Mouse (Mus musculus) limb, embryonic 15.5 days (tissue): ENCODE data around the gene Rbpj. TPM values are rescaled to one million over a fixed set of nuclear protein-coding genes. Genes with fewer than 3 reads are reported as not detected.

Experiments used
- ATAC-seq: fragments of 200-750 bp; cut with Nextera tagmentation; 2 replicates; pipeline ENCODE4 v1.8.0; 2017; ENCODE audit warnings: low read depth, moderate TSS enrichment; ENCODE audit not compliant: insufficient number of reproducible peaks, low FRiP score, low TSS enrichment
- H3K27ac ChIP-seq: fragments of 300-500 bp; sonication (generic); 2 replicates; pipeline ENCODE4 v1.5.1; 2015; ENCODE audit warnings: moderate library complexity, mild to moderate bottlenecking, inconsistent platforms
- H3K27me3 ChIP-seq: fragments of 300-500 bp; sonication (generic); 2 replicates; pipeline ENCODE4 v1.6.1; 2015; ENCODE audit warnings: inconsistent platforms
- H3K36me3 ChIP-seq: fragments of 300-500 bp; sonication (generic); 2 replicates; pipeline ENCODE4 v1.6.1; 2015; ENCODE audit warnings: inconsistent platforms
- H3K4me1 ChIP-seq: fragments of 300-500 bp; sonication (generic); 2 replicates; pipeline ENCODE4 v1.6.1; 2015; ENCODE audit warnings: inconsistent platforms
- H3K4me2 ChIP-seq: fragments of 300-500 bp; sonication (generic); 2 replicates; pipeline ENCODE4 v1.6.1; 2015; ENCODE audit warnings: mild to moderate bottlenecking, inconsistent platforms
- H3K4me3 ChIP-seq: fragments of 300-500 bp; sonication (generic); 2 replicates; pipeline ENCODE4 v1.5.1; 2015; ENCODE audit warnings: mild to moderate bottlenecking, inconsistent platforms
- H3K9ac ChIP-seq: fragments of 300-500 bp; sonication (generic); 2 replicates; pipeline ENCODE4 v1.6.1; 2015; ENCODE audit warnings: inconsistent platforms
- H3K9me3 ChIP-seq: fragments of 300-500 bp; sonication (generic); 2 replicates; pipeline ENCODE4 v1.6.1; 2016; ENCODE audit warnings: inconsistent platforms
- WGBS: fragments of 180-500 bp; shearing (Covaris S2); methylation state at CpG from one replicate; pipeline ENCODE4 v1.1.7; 2015; 5-methylcytosine and 5-hydroxymethylcytosine counted together
- polyA plus RNA-seq: library from polyadenylated mRNA; unstranded; fragments of >200 nt; fragmentation: Nextera tagmentation; extraction: Ambion mirVana; gene quantifications from 2 replicates; pipeline ENCODE4 v1.2.1, GENCODE M21; 2015

Gene Rbpj
- polyA plus RNA-seq, 1 experiment from 2014 or later = 36.5 TPM

DNA sequence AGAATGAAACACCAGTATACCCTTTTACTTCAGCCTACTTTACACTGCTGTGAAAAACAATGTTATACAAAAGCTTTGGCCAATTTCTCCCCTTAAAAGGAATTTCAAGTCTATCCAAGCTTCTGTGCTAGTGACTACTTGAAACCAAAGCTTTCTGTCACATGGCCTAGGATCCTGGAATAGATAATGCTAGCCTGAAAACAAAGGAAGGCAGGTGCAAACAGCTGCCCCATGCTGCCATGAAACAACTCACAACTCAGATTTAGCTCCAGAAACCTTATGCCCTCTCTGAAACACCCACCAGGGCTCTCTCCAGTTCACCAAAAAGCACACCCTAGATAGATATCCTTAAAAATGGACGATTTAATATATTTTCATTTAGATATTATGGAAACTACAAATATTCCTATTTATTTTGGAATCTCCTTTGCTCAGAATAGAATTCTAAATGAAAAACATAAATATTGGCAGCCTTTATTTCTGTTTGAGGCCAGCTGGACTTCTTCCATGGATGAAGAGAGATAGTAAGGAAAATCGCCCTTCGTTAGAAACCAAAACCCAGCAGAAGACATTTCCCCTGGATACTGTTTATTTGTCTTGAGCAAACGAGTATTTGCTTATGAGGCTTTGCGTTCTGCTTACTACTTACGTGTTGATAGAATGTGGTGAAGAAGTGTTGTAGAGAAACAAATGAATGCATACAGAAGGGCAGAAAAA, 91.8 kb downstream of the Rbpj start:
- H3K36me3 ChIP-seq = no peaks in the 10 kb centered on the region
- H3K27ac ChIP-seq = no peak overlapping the region
- H3K4me2 ChIP-seq = no peak overlapping the region
- H3K9me3 ChIP-seq = no peaks in the 10 kb centered on the region
- H3K27me3 ChIP-seq = no peaks in the 10 kb centered on the region
- no peaks in the 10 kb centered on the region for H3K4me1 ChIP-seq
- no peak overlapping the region for H3K4me3 ChIP-seq
- H3K9ac ChIP-seq = no peak overlapping the region
- no peak for ATAC-seq
- 75% methylated on average over 6 of the region's 6 CpGs for WGBS

DNA sequence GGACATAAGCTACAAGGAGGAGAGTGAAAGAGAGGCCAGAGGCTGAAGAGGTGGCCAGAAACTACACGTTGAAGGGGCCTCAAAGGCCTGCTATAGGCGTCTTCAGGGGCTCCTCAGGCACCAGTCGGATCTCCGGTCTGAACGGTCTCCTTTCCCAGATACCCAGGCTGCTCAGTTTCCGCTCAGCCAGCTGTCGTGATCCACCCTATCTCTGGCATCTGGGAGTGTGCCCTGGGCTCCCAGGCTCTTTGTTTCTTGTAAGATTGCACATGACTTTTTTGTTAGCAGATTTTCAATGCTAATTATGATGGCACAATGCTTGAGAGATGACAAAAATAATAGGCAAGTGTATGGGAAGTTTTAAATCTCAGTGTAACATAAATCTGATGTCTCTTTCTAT, 95.2 kb downstream of the Rbpj start:
- Histone ChIP-seq H3K9ac (no peak overlapping the region), H3K27ac (no peak overlapping the region), H3K4me2 (no peak overlapping the region), H3K4me3 (no peak overlapping the region), H3K9me3 (no peaks in the 10 kb centered on the region), H3K27me3 (no peaks in the 10 kb centered on the region), H3K36me3 (no peaks in the 10 kb centered on the region), H3K4me1 (peaks cover 9% of the 10 kb centered on the region; the same call in 1 of the 2 replicates)
- ATAC-seq = no peak
- WGBS = 73% methylated on average over 7 of the region's 7 CpGs

DNA sequence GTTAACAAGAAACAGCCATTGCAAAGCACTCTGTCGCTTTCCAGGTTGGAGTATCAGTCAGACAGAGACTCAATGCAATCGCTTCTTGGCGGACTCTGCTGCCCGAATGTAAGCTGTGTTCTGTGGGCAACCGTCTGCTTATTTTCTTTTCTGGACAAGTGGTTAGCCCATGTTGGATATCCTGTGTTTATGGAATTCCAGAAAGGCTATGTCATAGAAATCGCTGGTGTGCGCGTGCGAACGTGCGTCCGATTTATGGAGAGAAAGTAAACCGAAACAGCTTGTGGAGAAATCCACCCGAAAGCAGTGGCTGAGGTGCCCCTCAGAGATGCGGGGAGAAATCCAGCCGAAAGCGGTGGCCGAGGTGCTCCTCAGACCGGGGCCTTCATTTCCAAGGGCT, 98.4 kb downstream of the Rbpj start:
- Histone ChIP-seq H3K4me1 (peaks cover 9% of the 10 kb centered on the region; the same call in 1 of the 2 replicates), H3K4me3 (peak overlapping the region; percentile 15), H3K27ac (peak overlapping the region; percentile 33; the same call in 1 of the 2 replicates), H3K9me3 (no peaks in the 10 kb centered on the region), H3K9ac (no peak overlapping the region), H3K36me3 (no peaks in the 10 kb centered on the region), H3K27me3 (no peaks in the 10 kb centered on the region), H3K4me2 (peak overlapping the region; percentile 34)
- WGBS = 57% methylated on average over 19 of the region's 19 CpGs
- no peak for ATAC-seq

DNA sequence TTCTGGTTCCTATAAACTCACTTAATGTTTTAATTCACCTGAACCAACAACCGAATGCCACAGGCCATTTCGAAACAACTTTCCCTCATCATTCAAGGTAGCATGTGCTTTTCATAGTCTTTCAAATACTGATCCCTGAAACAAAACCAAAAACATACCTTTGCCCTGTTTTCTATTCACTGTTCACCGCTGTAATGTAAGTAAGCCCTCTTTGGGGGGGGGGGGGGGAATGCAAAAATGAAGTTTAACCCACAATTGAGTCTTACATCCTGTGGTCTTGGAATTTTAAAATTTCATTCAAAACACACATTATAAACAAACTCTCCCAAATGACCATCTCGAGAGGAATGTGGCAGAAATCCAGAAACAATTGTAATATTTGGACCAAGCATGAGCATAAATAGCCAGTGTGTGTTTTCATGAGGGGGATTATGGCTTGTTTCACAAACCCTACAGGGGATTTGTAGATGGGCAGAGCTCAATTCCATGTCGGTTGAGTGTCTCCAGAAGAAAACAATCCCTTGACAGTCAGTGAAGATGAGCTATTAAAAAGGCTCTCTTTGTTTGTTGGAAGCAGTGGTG, 99.4 kb downstream of the Rbpj start:
- Histone ChIP-seq H3K4me1 (peaks cover 9% of the 10 kb centered on the region; the same call in 1 of the 2 replicates), H3K27me3 (no peaks in the 10 kb centered on the region), H3K9ac (no peak overlapping the region), H3K4me2 (no peak overlapping the region), H3K27ac (no peak overlapping the region), H3K4me3 (no peak overlapping the region), H3K9me3 (no peaks in the 10 kb centered on the region), H3K36me3 (no peaks in the 10 kb centered on the region)
- 39% methylated on average over 5 of the region's 5 CpGs for WGBS
- no peak for ATAC-seq

DNA sequence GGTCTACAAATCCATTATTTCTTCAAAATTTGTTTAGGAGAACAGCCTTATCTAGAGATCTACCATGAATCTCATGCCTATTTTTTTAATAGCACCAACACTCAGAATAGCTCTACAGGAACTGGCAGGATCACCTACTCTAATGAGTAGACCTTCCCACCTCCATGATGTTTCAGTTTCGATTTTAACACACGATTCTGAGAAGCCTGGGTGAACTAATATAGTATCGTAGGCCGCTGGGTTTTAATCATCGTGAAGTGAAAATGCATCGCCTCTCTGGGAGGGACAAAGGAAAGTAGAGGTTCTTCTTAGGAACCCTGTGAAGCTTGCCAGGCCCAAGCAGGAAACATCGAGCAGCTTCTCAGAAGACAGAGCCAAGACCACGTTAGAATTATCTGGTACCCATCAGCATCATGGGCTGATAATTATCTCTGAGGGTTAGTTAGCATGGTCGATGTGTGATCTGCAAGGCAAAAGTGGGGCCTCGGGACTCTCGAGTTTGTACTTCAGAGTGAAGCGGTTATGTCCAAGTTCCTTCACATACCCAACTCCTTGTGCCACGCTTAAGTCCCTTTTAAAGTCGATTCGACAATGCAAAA, 100.6 kb downstream of the Rbpj start:
- Histone ChIP-seq H3K9me3 (no peaks in the 10 kb centered on the region), H3K27ac (no peak overlapping the region), H3K9ac (no peak overlapping the region), H3K27me3 (no peaks in the 10 kb centered on the region), H3K36me3 (no peaks in the 10 kb centered on the region), H3K4me2 (no peak overlapping the region), H3K4me3 (no peak overlapping the region), H3K4me1 (peaks cover 12% of the 10 kb centered on the region; the same call in 1 of the 2 replicates)
- WGBS = 88% methylated on average over 15 of the region's 15 CpGs
- ATAC-seq = no peak

DNA sequence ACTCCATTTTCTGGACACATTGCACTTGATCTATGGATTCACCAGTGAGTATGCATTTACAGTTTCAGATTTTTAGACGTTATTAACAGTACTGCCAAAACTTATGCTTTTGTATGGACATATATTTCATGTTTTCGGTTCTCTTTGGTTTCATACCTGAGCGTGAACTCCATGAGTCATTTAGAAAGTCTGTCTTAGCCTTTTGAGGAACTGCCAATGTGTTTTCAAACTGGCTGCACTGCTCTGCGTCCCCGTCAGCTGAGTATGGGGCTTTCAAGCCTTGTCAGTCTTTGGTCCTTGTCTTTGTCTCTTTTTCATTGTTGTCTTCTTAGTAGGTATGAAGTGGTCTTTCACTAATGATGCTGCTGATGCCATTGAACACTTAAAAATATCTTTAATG, 106.5 kb downstream of the Rbpj start:
- ATAC-seq = no peak
- Histone ChIP-seq H3K27ac (no peak overlapping the region), H3K9me3 (no peaks in the 10 kb centered on the region), H3K27me3 (no peaks in the 10 kb centered on the region), H3K9ac (no peak overlapping the region), H3K36me3 (no peaks in the 10 kb centered on the region), H3K4me3 (no peak overlapping the region), H3K4me1 (0 out of 2 replicates have a peak, but pooled peaks cover 3% of the 10 kb centered on the region), H3K4me2 (no peak overlapping the region)
- 82% methylated on average over 5 of the region's 5 CpGs for WGBS

DNA sequence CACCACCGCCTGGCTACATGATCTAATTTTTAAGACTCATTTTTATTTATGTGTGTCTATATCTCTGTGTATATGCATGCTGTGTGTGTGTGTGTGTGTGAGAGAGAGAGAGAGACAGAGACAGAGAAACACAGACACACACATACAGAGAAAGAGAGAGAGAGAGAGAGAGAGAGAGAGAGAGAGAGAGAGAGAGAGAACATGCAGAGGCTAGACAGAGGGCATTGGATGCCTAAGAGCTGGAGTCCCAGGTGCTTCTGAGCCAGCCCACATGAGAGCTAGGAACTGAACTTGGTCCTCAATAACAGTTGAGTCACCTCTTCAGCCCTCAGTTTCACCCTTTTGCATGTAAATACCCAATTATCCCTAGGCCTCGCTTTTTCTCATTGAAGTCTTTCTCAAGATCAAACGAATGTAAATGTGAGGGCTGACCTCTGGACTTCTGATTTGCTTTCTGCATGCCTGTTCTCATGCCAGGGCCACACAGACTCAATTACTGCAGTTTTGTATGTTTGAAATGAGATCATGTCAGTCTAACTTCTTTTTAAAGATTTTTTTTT, 109.0 kb downstream of the Rbpj start:
- H3K9me3 ChIP-seq = no peaks in the 10 kb centered on the region
- no peak overlapping the region for H3K4me2 ChIP-seq
- no peak overlapping the region for H3K4me3 ChIP-seq
- no peak overlapping the region for H3K27ac ChIP-seq
- ATAC-seq = no peak
- no peaks in the 10 kb centered on the region for H3K36me3 ChIP-seq
- H3K9ac ChIP-seq = no peak overlapping the region
- no peaks in the 10 kb centered on the region for H3K27me3 ChIP-seq
- 0 out of 2 replicates have a peak, but pooled peaks cover 3% of the 10 kb centered on the region for H3K4me1 ChIP-seq
- 59% methylated on average over 3 of the region's 3 CpGs for WGBS

DNA sequence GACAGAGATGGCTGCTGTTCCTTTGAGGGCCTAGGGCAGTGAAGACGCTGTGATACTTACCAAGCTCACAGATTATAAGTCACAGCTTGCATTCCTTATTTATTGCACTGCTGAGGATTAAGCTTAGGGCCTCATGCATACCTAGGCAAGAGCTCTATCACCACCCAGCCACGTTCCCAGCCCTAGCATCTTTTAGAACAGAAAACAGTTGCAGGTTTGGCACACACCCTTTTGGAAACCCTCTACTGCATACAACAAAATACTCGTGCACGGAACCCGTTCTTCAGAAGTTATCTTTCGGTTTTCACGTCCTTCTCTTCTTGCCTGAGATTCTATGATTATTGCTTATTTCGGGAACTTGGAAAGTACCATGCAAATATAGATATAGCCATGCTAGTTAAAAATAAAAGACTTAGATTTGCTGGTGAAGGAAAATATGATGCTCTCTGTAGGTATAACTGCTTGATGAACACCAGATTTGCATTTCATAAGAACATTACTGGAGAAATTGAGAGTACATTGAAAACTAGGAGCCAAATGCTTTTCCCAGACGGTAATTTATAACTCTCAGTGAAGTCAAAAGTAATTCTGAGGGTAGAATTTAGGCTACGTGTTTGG, 111.4 kb downstream of the Rbpj start:
- no peaks in the 10 kb centered on the region for H3K36me3 ChIP-seq
- H3K9me3 ChIP-seq = no peaks in the 10 kb centered on the region
- H3K4me3 ChIP-seq = no peak overlapping the region
- H3K4me2 ChIP-seq = no peak overlapping the region
- H3K27me3 ChIP-seq = no peaks in the 10 kb centered on the region
- ATAC-seq = no peak
- no peak overlapping the region for H3K27ac ChIP-seq
- 62% methylated on average over 10 of the region's 10 CpGs for WGBS
- no peaks in the 10 kb centered on the region for H3K4me1 ChIP-seq
- no peak overlapping the region for H3K9ac ChIP-seq

DNA sequence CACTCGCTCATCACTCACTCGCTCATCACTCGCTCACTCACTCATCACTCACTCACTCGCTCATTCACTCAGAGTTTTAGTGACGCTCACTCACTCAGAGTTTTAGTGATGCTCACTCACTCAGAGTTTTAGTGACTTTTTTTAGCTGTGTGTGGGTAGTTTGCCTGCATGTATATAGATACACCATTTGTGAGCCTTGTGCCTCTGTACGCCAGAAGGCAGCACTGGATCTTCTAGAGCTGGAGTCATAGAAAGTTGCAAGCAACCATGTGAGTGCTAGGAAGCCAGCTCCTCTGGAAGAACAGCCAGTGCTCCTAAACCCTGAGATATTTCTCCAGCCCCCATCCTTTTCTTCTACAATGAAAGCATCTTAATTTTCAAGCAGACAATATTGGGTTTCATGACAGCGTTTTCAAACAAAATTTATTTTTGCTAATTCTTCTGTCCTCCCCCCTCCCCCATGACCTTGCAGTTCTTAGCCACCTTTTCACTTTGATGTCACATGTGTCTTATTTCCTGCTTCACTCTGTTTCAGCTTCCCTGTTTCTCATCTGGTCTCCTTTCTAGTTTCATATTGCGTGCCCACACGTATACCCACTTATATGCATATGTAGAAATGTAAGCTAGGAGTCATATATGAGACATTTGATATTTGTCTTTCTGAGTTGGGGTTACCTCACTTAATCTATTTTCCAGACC, 118.3 kb downstream of the Rbpj start:
- peaks cover 5% of the 10 kb centered on the region; the same call in 1 of the 2 replicates for H3K4me1 ChIP-seq
- H3K27ac ChIP-seq = no peak overlapping the region
- no peak overlapping the region for H3K4me2 ChIP-seq
- 85% methylated on average over 9 of the region's 9 CpGs for WGBS
- ATAC-seq = no peak
- no peaks in the 10 kb centered on the region for H3K9me3 ChIP-seq
- no peak overlapping the region for H3K4me3 ChIP-seq
- H3K27me3 ChIP-seq = no peaks in the 10 kb centered on the region
- no peak overlapping the region for H3K9ac ChIP-seq
- H3K36me3 ChIP-seq = no peaks in the 10 kb centered on the region

DNA sequence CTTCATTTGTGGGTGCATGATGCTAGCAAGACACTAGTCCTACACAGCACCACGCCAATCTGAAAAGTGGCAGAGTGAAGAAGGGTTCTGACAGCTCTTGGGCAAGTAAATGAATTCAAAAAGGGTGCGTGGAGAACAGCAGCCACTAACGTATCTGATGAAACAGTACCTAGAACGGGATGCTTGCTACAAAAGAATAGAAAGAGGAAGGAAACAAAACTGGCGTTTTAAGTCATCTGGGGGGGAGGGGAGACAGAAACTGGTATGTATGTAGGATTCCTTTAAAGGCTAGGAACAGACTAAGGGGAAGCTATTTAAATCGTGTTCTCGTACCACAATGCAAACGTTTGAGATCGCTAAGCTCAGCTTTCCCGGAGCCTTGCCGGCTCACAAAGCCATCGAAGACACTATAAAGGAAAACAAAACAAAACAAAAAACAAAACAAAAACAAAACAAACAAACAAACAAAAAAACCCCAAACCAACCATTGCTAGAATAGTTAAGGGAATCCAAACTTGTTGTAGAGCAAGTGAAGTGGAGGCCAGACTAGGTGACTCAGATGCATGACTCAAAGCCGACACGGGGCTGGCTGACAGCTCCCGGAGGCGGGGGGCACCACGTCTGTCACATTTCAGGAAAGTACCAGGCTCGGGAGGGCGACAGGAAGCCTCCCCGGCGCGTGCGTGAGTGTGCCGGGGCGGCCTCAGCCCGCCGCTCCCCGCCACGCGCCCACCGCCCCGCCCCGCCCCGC, 122.6 kb downstream of the Rbpj start:
- Histone ChIP-seq H3K4me1 (peaks cover 22% of the 10 kb centered on the region), H3K9me3 (no peaks in the 10 kb centered on the region), H3K27me3 (no peaks in the 10 kb centered on the region), H3K27ac (peak overlapping the region; percentile 99), H3K4me3 (peak overlapping the region; percentile 89), H3K4me2 (peak overlapping the region; percentile 96), H3K36me3 (no peaks in the 10 kb centered on the region), H3K9ac (peak overlapping the region; percentile 55)
- 3% methylated on average over 32 of the region's 34 CpGs for WGBS
- no peak for ATAC-seq
